Mouse (Mus musculus): ENCODE data around the gene Klk1b3.
"Not testable (repeated sequence)": the region's sequence is repeated elsewhere in the genome, so short reads cannot be mapped to it uniquely, and the experiment has no call there.

Gene Klk1b3

GRCm38 (mm10) chr7:44197891-44198290 lies at the start of gene Klk1b3:
Klk1b3 (plus strand) TSS chr7:44198191.
- DNase-seq (ENCODE audit: low spot score in 2 of 2): no peak

GRCm38 (mm10) chr7:44179299-44180045 lies 18.5 kb upstream of the Klk1b3 start:
- no peak for DNase-seq (ENCODE audit: low spot score in 2 of 2)

- DNase-seq (ENCODE audit: low spot score in 2 of 2): not testable (repeated sequence)
Observed at GRCm38 (mm10) chr7:44186516-44186915, 11.5 kb upstream of the Klk1b3 start.

GRCm38 (mm10) chr7:44187936-44188335 lies 10.1 kb upstream of the Klk1b3 start, which contains the start of gene Klk1b24:
Klk1b24 (plus strand) TSS chr7:44188236.
- DNase-seq (ENCODE audit: low spot score in 2 of 2): not testable (repeated sequence)

- not testable (repeated sequence) for DNase-seq (ENCODE audit: low spot score in 2 of 2)
Observed at GRCm38 (mm10) chr7:44193466-44193865, 4.5 kb upstream of the Klk1b3 start.

GRCm38 (mm10) chr7:44207135-44207534 lies 9.1 kb downstream of the Klk1b3 start, which contains the start of gene Klk1b4:
Klk1b4 (plus strand) TSS chr7:44207435.
- DNase-seq (ENCODE audit: low spot score in 2 of 2): not testable (repeated sequence)

- no peak for DNase-seq (ENCODE audit: low spot score in 2 of 2)
Observed at GRCm38 (mm10) chr7:44208307-44208706, 10.3 kb downstream of the Klk1b3 start.

GRCm38 (mm10) chr7:44215645-44216044 lies 17.7 kb downstream of the Klk1b3 start, which contains the start of gene Klk1b5:
Klk1b5 (plus strand) TSS chr7:44215945.
- no peak for DNase-seq (ENCODE audit: low spot score in 2 of 2)

GRCm38 (mm10) chr7:44221601-44222000 lies 23.6 kb downstream of the Klk1b3 start:
- not testable (repeated sequence) for DNase-seq (ENCODE audit: low spot score in 2 of 2)

- DNase-seq (ENCODE audit: low spot score in 2 of 2): not testable (repeated sequence)
Observed at GRCm38 (mm10) chr7:44222335-44222734, 24.3 kb downstream of the Klk1b3 start.

GRCm38 (mm10) chr7:44225076-44225475 lies 27.1 kb downstream of the Klk1b3 start, which contains the start of gene Klk1:
Klk1 (plus strand) TSS chr7:44225360.
- DNase-seq (ENCODE audit: low spot score in 2 of 2): no peak

GRCm38 (mm10) chr7:44235909-44236308 lies 37.9 kb downstream of the Klk1b3 start, which contains the start of gene Gm36864:
Gm36864 (plus strand) TSS chr7:44236177.
- DNase-seq (ENCODE audit: low spot score in 2 of 2): no peak

- DNase-seq (ENCODE audit: low spot score in 2 of 2): no peak
Observed at GRCm38 (mm10) chr7:44239913-44240312, 41.9 kb downstream of the Klk1b3 start.

GRCm38 (mm10) chr7:44240712-44241111 lies 42.7 kb downstream of the Klk1b3 start:
- DNase-seq (ENCODE audit: low spot score in 2 of 2): no peak

GRCm38 (mm10) chr7:44241163-44241562 lies 43.2 kb downstream of the Klk1b3 start:
- DNase-seq (ENCODE audit: low spot score in 2 of 2): no peak

- no peak for DNase-seq (ENCODE audit: low spot score in 2 of 2)
Observed at GRCm38 (mm10) chr7:44244080-44244479, 46.1 kb downstream of the Klk1b3 start.

GRCm38 (mm10) chr7:44246055-44246983 lies 48.3 kb downstream of the Klk1b3 start, which contains the start of the genes 1700028J19Rik and 2410002F23Rik:
1700028J19Rik (minus strand) TSS chr7:44246695.
2410002F23Rik (plus strand) TSS chr7:44246722.
- DNase-seq (ENCODE audit: low spot score in 2 of 2): peak; percentile 89 to 93

GRCm38 (mm10) chr7:44246984-44247470 lies 49.0 kb downstream of the Klk1b3 start:
- peak; percentile 33 to 61 for DNase-seq (ENCODE audit: low spot score in 2 of 2)

GRCm38 (mm10) chr7:44247971-44248370 lies 50.0 kb downstream of the Klk1b3 start:
- no peak for DNase-seq (ENCODE audit: low spot score in 2 of 2)

- no peak for DNase-seq (ENCODE audit: low spot score in 2 of 2)
Observed at GRCm38 (mm10) chr7:44249248-44249647, 51.3 kb downstream of the Klk1b3 start.

GRCm38 (mm10) chr7:44250732-44251275 lies 52.8 kb downstream of the Klk1b3 start:
- not testable (repeated sequence) for DNase-seq (ENCODE audit: low spot score in 2 of 2)
